Mouse (Mus musculus) kidney, embryonic 16.5 days (tissue): ENCODE measurements around the gene Ptcd3. TPM values are rescaled to one million over a fixed set of nuclear protein-coding genes. Genes with fewer than 3 reads are reported as not detected.

Experiments used
- ATAC-seq: fragments of 200-750 bp; cut with Nextera tagmentation; 2 replicates; pipeline ENCODE4 v1.8.0; 2017; ENCODE audit warnings: moderate TSS enrichment; ENCODE audit not compliant: low FRiP score, low TSS enrichment
- H3K27ac ChIP-seq: fragments of 300-500 bp; sonication (generic); 2 replicates; pipeline ENCODE4 v1.5.1; 2014; ENCODE audit warnings: low read length
- H3K27me3 ChIP-seq: fragments of 300-500 bp; sonication (generic); 2 replicates; pipeline ENCODE4 v1.6.1; 2014; ENCODE audit warnings: low read length, control low read depth, mixed read lengths; ENCODE audit not compliant: insufficient read depth
- H3K36me3 ChIP-seq: fragments of 300-500 bp; sonication (generic); 2 replicates; pipeline ENCODE4 v1.6.1; 2014; ENCODE audit warnings: low read length, control low read depth, mixed read lengths; ENCODE audit not compliant: insufficient read depth
- H3K4me1 ChIP-seq: fragments of 300-500 bp; sonication (generic); 2 replicates; pipeline ENCODE4 v1.6.1; 2014; ENCODE audit warnings: low read length, control low read depth, mixed read lengths; ENCODE audit not compliant: insufficient read depth
- H3K4me2 ChIP-seq: fragments of 300-500 bp; sonication (generic); replicated peaks from 2 replicates; pipeline ENCODE4 v1.6.1; 2014; ENCODE audit warnings: low read depth, low read length
- H3K4me3 ChIP-seq: fragments of 300-500 bp; sonication (generic); 2 replicates; pipeline ENCODE4 v1.5.1; 2014; ENCODE audit warnings: mild to moderate bottlenecking, low read length
- H3K9ac ChIP-seq: fragments of 300-500 bp; sonication (generic); replicated peaks from 2 replicates; pipeline ENCODE4 v1.6.1; 2014; ENCODE audit warnings: low read length
- H3K9me3 ChIP-seq: fragments of 300-500 bp; sonication (generic); 2 replicates; pipeline ENCODE4 v1.6.1; 2016; ENCODE audit warnings: low read length, control low read depth
- WGBS: fragments of 180-500 bp; shearing (Covaris S2); extraction: QIAGEN DNeasy Blood & Tissue Kit; methylation state at CpG from one replicate; pipeline ENCODE4 v1.1.7; 2014; 5-methylcytosine and 5-hydroxymethylcytosine counted together
- polyA plus RNA-seq: library from polyadenylated mRNA; unstranded; fragments of >200 nt; fragmentation: Nextera tagmentation; extraction: Ambion mirVana; gene quantifications from 2 replicates; pipeline ENCODE4 v1.2.1, GENCODE M21; 2015

Gene Ptcd3
- polyA plus RNA-seq, result 107 and 109 TPM in 2 replicates

DNA sequence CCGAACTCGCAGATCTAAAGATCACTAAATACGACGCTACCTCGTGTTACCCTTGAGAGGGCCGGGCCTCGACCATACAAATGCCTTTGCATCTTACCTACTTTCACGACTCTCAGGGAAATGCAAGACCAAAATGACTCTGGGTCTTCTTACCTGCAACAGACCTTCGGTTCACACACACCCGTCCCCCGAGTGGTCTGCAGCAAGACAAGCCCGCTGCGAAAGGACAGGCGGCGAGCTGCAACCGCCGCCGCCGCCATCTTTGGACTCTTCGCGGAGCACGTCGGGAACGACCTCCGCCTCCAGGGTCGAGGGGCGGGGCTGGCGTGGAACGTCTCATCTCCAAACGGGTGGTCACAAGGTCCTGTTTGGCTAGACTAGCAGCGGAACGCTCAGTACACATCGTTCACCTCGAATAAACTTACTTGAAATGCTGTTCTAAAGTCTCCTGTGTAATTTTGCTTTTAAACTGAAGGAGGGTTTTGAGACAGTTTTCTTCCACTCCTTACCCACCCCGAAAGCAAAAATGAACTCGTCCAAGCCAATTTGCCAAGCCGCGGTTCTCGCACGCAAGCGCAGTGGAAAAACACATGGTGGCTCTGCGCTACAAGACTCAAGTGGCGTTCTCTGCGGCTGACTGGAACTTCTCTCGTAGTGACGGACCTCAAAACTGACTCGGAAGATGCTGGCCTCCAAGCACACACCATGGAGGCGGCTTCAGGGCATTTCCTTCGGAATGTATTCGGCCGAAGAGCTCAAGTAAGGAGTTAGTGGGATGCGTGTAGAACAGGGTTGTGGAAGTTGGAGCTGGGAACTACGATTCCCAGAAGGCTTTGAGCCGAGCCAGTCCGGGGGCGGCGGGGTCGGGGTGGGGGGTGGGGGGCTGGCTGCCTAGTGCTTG, at the start of gene Ptcd3, which contains the start of gene Polr1a:
TSS of gene Ptcd3 (minus strand) at position 270 of the 901 bp plus-strand sequence.
TSS of gene Polr1a (plus strand) at position 573 of the 901 bp plus-strand sequence.
- Histone ChIP-seq H3K27me3 (no peaks in the 10 kb centered on the region), H3K27ac (peak within 1 kb of the TSS; percentile 74), H3K9me3 (no peaks in the 10 kb centered on the region), H3K36me3 (peaks cover 25% of the 10 kb centered on the region), H3K4me1 (peaks cover 14% of the 10 kb centered on the region; the same call in 1 of the 2 replicates), H3K4me2 (peak within 1 kb of the TSS; percentile 84), H3K9ac (peak within 1 kb of the TSS; percentile 83), H3K4me3 (peak within 1 kb of the TSS; percentile 85)
- WGBS, result under 1% methylated on average over 58 of the region's 58 CpGs
- ATAC-seq, result peak; percentile 93

DNA sequence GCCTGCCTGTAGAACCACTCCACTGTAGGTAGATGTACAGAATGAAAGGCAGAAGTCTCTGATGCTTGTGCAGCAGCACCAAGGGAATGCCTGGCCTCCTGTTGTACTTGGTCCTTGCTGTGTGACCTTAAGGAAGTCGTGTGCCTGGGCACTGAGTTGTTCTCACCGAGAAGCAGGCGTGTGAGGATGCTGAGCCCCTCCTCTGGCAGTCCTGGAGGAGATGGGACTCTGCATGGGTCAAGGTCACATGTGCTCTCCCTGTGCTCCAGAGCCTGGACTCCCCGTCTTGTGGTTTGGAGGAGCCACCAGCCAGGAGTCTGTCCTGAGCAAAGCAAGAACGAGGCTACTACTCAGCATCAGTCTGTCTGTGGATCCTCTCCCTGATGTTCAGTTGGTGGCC, 42.6 kb upstream of the Ptcd3 start:
- no peak for ATAC-seq
- peaks cover 46% of the 10 kb centered on the region for H3K36me3 ChIP-seq
- H3K4me3 ChIP-seq, result no peak overlapping the region
- no peak overlapping the region for H3K9ac ChIP-seq
- H3K4me2 ChIP-seq, result no peak overlapping the region
- H3K4me1 ChIP-seq, result no peaks in the 10 kb centered on the region
- WGBS, result 93% methylated on average over 5 of the region's 5 CpGs
- H3K9me3 ChIP-seq, result no peaks in the 10 kb centered on the region
- H3K27me3 ChIP-seq, result no peaks in the 10 kb centered on the region
- no peak overlapping the region for H3K27ac ChIP-seq

DNA sequence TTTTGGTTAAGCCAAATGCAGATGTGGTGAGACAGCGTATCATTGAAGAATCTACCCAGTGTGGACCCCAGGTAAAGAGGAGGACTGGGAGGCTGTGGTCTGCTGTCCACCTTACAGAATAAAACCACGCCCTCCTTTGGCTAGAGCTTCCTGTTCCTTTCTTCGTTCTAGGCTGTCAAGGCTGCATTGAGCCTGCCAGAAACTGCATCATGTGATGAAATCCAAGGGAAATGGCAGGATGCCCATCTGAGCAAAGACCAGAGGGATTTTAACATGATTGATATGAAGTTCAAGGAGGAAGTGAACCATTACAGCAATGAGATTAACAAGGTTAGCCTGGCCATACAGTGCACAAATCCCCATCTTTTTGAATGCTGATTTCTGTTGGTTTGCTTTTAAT, 42.0 kb upstream of the Ptcd3 start:
- Histone ChIP-seq H3K36me3 (peaks cover 46% of the 10 kb centered on the region), H3K4me3 (no peak overlapping the region), H3K4me2 (no peak overlapping the region), H3K4me1 (no peaks in the 10 kb centered on the region), H3K27me3 (no peaks in the 10 kb centered on the region), H3K9me3 (no peaks in the 10 kb centered on the region), H3K27ac (no peak overlapping the region), H3K9ac (no peak overlapping the region)
- ATAC-seq, result no peak
- WGBS, result 80% methylated on average over 3 of the region's 3 CpGs

DNA sequence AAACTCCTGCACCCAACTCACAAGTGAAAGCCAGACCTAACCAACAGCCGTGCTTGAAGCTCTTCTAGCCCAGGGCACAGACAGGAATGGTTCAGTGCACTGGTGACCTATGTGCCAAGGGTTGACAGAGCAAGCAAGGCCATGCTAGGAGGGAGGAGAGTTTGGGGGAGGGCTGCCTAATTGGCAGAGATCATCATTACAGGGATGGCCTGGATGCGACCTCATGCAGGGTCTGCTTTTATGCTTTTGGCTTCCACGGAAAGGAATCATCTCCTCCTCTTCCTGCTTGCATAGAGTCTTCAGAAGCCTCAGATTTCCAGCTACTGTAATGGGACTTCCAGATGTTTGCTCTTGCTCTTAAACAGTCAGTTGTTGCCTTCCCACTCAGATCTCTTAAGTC, 41.2 kb upstream of the Ptcd3 start:
- Histone ChIP-seq H3K36me3 (peaks cover 45% of the 10 kb centered on the region), H3K4me3 (no peak overlapping the region)
- 46% methylated on average over 3 of the region's 3 CpGs for WGBS

DNA sequence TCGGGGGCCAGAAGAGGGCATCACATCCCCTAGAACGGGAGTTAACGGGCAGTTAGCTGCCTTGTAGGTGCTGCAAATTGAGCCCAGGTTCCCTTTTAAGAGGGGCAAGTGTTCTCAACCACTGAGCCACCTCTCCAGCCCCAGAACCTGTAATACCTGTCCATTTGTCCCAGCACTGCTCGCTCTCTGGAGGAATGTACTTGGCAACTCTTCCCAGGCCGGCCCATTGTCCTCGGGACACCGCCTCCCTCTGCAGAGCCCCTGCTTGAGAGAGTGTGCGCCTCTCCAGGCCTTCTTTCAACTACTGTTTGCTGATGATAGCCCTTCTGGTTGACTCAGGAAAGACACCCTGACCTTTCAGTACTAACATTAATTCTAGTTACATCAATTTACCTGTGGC, 37.6 kb upstream of the Ptcd3 start:
- Histone ChIP-seq H3K36me3 (peaks cover 41% of the 10 kb centered on the region), H3K9me3 (no peaks in the 10 kb centered on the region), H3K4me2 (no peak overlapping the region), H3K9ac (no peak overlapping the region), H3K27me3 (no peaks in the 10 kb centered on the region), H3K4me1 (no peaks in the 10 kb centered on the region), H3K27ac (no peak overlapping the region), H3K4me3 (no peak overlapping the region)
- 98% methylated on average over 8 of the region's 8 CpGs for WGBS
- no peak for ATAC-seq

More for the DNA sequence above, 41.2 kb upstream of the Ptcd3 start:
- peak; percentile 59 for ATAC-seq
- Histone ChIP-seq H3K27me3 (no peaks in the 10 kb centered on the region), H3K4me1 (no peaks in the 10 kb centered on the region), H3K4me2 (no peak overlapping the region), H3K27ac (no peak overlapping the region), H3K9me3 (no peaks in the 10 kb centered on the region), H3K9ac (no peak overlapping the region)

DNA sequence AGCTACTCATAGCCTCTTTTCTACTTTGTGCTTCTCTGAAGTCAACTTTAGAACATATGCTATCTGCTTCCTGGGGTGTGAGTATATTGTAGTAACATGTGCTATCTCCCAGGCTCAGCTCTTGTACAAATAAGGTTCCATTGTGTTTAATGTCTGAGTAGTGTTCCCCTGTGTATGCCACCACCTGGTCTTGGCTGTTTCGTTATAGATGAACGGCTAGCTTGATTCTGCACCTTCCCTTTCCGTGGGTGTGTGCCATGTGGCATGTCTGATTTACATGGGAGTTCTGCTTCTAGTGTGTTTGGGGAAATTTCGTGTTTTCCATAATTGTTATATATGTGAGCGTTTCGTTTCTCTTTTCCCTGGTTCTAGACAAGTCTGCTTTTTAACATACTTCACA, 36.6 kb upstream of the Ptcd3 start:
- Histone ChIP-seq H3K4me3 (no peak overlapping the region), H3K36me3 (peaks cover 40% of the 10 kb centered on the region), H3K4me1 (no peaks in the 10 kb centered on the region), H3K9ac (no peak overlapping the region), H3K27me3 (no peaks in the 10 kb centered on the region), H3K9me3 (no peaks in the 10 kb centered on the region), H3K27ac (no peak overlapping the region), H3K4me2 (no peak overlapping the region)
- WGBS, result 89% methylated on average over 6 of the region's 6 CpGs
- no peak for ATAC-seq

DNA sequence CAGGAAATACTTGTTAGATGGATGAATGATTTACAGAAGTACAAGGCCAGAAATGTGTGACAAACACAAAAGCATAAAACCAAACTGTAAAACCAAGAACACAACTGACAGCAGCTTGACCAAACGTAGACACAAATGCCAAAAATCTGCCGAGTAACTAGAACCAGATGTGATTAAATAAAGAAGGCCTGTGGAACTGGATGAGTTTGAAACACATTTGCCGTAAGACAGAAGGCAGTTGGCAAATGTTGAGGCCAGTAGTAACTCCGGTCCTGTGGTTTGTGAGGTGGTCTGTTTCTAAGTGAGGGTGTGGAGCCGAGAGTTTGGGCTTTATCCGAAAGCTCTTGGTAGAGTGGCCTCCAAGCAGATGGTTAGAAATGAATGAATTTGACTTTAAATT, 32.4 kb upstream of the Ptcd3 start:
- Histone ChIP-seq H3K36me3 (peaks cover 57% of the 10 kb centered on the region), H3K4me2 (no peak overlapping the region), H3K9me3 (no peaks in the 10 kb centered on the region), H3K4me1 (no peaks in the 10 kb centered on the region), H3K4me3 (no peak overlapping the region), H3K27ac (no peak overlapping the region), H3K27me3 (no peaks in the 10 kb centered on the region), H3K9ac (no peak overlapping the region)
- no peak for ATAC-seq
- 84% methylated on average over 6 of the region's 6 CpGs for WGBS

DNA sequence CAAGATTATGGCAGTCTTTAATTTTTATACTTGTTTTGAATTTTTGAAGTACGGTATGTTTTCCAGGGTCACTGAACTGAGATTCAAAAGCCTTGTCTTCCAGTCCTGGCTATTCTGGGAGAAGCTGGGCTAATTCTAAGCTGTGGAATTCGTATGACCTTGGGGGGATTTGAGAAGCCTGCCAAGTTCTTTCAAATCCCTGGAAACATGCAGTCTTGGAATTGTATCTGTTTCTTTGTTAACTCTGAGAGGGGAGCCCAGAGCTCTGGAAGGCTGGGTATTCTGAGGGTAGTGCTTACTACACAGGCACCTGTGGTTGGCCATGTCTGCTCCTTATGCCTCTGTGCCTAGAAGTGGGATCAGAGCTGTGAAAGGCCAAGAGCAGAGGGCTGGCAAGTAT, 27.2 kb upstream of the Ptcd3 start:
- no peak for ATAC-seq
- Histone ChIP-seq H3K9ac (no peak overlapping the region), H3K27ac (no peak overlapping the region), H3K4me3 (no peak overlapping the region), H3K9me3 (no peaks in the 10 kb centered on the region), H3K4me2 (no peak overlapping the region), H3K27me3 (no peaks in the 10 kb centered on the region), H3K36me3 (peaks cover 61% of the 10 kb centered on the region), H3K4me1 (no peaks in the 10 kb centered on the region)
- 81% methylated on average over 2 of the region's 2 CpGs for WGBS

DNA sequence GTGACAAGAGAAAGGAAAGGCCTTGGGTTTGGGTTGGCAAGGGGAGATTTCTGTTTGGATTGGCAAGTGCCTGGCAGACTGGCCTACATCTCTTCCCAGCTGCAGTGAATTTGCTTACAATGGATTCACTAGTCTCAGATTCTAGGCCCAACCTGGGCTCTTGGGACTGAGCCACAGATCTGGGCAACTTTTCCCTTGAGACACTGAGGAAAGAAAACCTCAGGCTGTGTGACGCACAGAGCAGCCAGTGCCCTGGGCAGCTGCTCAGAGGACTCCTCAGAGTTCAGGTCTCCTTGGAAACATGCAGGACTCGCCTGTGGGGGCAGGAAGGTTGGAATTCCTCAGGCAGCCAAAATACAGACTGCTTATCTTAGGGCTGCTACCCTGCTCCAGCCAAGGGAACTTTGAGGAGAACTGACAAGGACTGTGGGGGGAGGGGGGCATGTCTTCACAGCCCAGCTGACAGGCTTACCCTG, 25.6 kb upstream of the Ptcd3 start:
- WGBS, result 46% methylated on average over 2 of the region's 2 CpGs
- no peak overlapping the region for H3K27ac ChIP-seq
- no peaks in the 10 kb centered on the region for H3K9me3 ChIP-seq
- peaks cover 68% of the 10 kb centered on the region for H3K36me3 ChIP-seq
- no peak overlapping the region for H3K4me3 ChIP-seq
- H3K27me3 ChIP-seq, result no peaks in the 10 kb centered on the region
- ATAC-seq, result peak; percentile 74
- no peak overlapping the region for H3K9ac ChIP-seq
- H3K4me1 ChIP-seq, result no peaks in the 10 kb centered on the region
- no peak overlapping the region for H3K4me2 ChIP-seq

DNA sequence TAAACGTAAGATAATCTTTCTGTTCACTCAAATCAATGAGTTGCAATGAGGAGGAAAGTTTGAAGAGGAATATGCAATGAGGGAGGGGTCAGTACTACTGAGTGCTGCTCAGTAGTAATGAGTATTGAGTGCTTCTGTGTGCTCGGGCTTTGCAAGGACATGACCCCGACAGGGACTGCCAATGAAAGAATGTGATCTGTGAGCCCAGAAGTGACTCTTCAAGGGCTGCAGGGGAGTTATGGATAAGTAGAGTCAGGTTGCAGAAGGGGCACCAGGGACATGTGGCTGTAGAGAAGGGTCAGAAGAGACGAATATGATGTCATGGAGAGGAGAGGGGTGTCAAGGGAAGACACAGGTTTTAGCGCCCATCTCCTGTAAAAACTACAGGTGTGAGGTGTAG, 23.8 kb upstream of the Ptcd3 start:
- no peaks in the 10 kb centered on the region for H3K9me3 ChIP-seq
- WGBS, result 71% methylated on average over 5 of the region's 5 CpGs
- H3K36me3 ChIP-seq, result peaks cover 60% of the 10 kb centered on the region

More for the DNA sequence above, 23.8 kb upstream of the Ptcd3 start:
- Histone ChIP-seq H3K27ac (no peak overlapping the region), H3K4me2 (no peak overlapping the region), H3K4me3 (no peak overlapping the region), H3K27me3 (no peaks in the 10 kb centered on the region), H3K9ac (no peak overlapping the region), H3K4me1 (no peaks in the 10 kb centered on the region)
- no peak for ATAC-seq
